Mouse (Mus musculus) urinary bladder, postnatal 4 days (tissue): ENCODE results near the gene Zfp609.

Experiments used
- DNase-seq, 2 experiments: peaks; one replicate each; pipeline ENCODE4 v3.0.0; 2021 to 2022; ENCODE audit warnings: low spot score in 2 of 2

Gene Zfp609

GRCm38 (mm10) chr9:65827344-65828015 lies at the start of gene Zfp609:
TSS of gene Zfp609 (minus strand) at chr9:65827564.
- peak; percentile 91 to 94 for DNase-seq

GRCm38 (mm10) chr9:65859656-65860055 lies 32.3 kb upstream of the Zfp609 start:
- no peak for DNase-seq

GRCm38 (mm10) chr9:65850203-65850602 lies 22.8 kb upstream of the Zfp609 start:
- DNase-seq: no peak

- DNase-seq: peak in 1 of 2 experiments; percentile 36
These were observed 20.8 kb upstream of the Zfp609 start for GRCm38 (mm10) chr9:65848154-65848553.

GRCm38 (mm10) chr9:65844421-65845165 lies 17.2 kb upstream of the Zfp609 start:
- no peak for DNase-seq

GRCm38 (mm10) chr9:65839841-65840240 lies 12.5 kb upstream of the Zfp609 start:
- DNase-seq: no peak

- DNase-seq: no peak
These were observed 9.6 kb upstream of the Zfp609 start for GRCm38 (mm10) chr9:65836916-65837315.

- no peak for DNase-seq
These were observed 7.4 kb upstream of the Zfp609 start for GRCm38 (mm10) chr9:65834628-65835354.

- no peak for DNase-seq
These were observed 6.3 kb upstream of the Zfp609 start for GRCm38 (mm10) chr9:65833640-65834039.

GRCm38 (mm10) chr9:65833230-65833629 lies 5.9 kb upstream of the Zfp609 start:
- DNase-seq: no peak

GRCm38 (mm10) chr9:65832041-65832440 lies 4.7 kb upstream of the Zfp609 start:
- no peak for DNase-seq

- no peak for DNase-seq
These were observed 3.8 kb upstream of the Zfp609 start for GRCm38 (mm10) chr9:65831164-65831563.

GRCm38 (mm10) chr9:65830255-65830654 lies 2.9 kb upstream of the Zfp609 start:
- DNase-seq: no peak

- no peak for DNase-seq
These were observed 2.0 kb upstream of the Zfp609 start for GRCm38 (mm10) chr9:65829410-65829809.

GRCm38 (mm10) chr9:65828511-65828910 lies 1.1 kb upstream of the Zfp609 start:
- DNase-seq: no peak

- DNase-seq: no peak
These were observed 646 bp upstream of the Zfp609 start for GRCm38 (mm10) chr9:65828016-65828403.

- DNase-seq: peak in 1 of 2 experiments; percentile 24
These were observed 598 bp downstream of the Zfp609 start for GRCm38 (mm10) chr9:65826588-65827343.

- no peak for DNase-seq
These were observed 1.2 kb downstream of the Zfp609 start for GRCm38 (mm10) chr9:65826226-65826587.

GRCm38 (mm10) chr9:65823716-65824462 lies 3.5 kb downstream of the Zfp609 start:
- DNase-seq: no peak

GRCm38 (mm10) chr9:65822011-65822410 lies 5.4 kb downstream of the Zfp609 start:
- DNase-seq: no peak

GRCm38 (mm10) chr9:65820301-65820700 lies 7.1 kb downstream of the Zfp609 start:
- DNase-seq: no peak
